Mouse (Mus musculus): ENCODE results near the gene Atat1.

DNA sequence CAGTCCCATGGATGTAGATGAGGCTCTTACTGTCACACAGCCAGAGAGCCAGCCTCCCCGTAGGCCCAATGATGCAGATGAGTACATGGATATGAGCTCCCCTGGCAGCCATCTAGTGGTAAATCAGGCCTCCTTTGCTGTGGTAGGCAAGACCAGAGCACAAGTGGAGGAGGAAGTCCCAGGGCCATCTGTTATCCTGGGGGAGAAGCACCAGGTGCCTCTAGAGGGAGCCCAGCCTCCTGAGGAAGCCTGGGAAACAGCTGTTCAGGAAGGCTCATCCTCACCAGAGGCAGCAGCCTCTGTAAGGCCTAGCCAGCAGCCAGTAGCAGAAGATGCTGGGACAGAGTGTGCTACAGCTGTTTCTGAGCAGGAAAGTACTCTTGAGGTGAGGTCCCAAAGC is 61.8 kb downstream of the Atat1 start:
- TF ChIP-seq CTCF (IDR thresholded peaks at IDR 0.05; ENCODE audit: low read depth, low read length) (no peak), GATA1 (IDR thresholded peaks at IDR 0.05; ENCODE audit: borderline replicate concordance, low read length) (no peak), POLR2AphosphoS5 (IDR thresholded peaks at IDR 0.05; ENCODE audit: insufficient replicate concordance, low read depth, low read length) (no peak), TAL1 (conservative IDR thresholded peaks at IDR 0.05; ENCODE audit: low read depth, low read length) (no peak)

Measured in G1E (cell line).